Mouse (Mus musculus) erythroblast, embryonic 14.5 days (primary cell): Measurements from ENCODE around the gene Homer3.

ENCODE experiments used
- GATA1 ChIP-seq: IDR thresholded peaks from 2 replicates; pipeline ENCODE4 v1.6.1; 2012; ENCODE audit warnings: low read length, inconsistent platforms, mixed read lengths
- TAL1 ChIP-seq: IDR thresholded peaks from 3 replicates; pipeline ENCODE4 v1.6.1; 2012; ENCODE audit warnings: low read length, inconsistent platforms, mixed read lengths

DNA sequence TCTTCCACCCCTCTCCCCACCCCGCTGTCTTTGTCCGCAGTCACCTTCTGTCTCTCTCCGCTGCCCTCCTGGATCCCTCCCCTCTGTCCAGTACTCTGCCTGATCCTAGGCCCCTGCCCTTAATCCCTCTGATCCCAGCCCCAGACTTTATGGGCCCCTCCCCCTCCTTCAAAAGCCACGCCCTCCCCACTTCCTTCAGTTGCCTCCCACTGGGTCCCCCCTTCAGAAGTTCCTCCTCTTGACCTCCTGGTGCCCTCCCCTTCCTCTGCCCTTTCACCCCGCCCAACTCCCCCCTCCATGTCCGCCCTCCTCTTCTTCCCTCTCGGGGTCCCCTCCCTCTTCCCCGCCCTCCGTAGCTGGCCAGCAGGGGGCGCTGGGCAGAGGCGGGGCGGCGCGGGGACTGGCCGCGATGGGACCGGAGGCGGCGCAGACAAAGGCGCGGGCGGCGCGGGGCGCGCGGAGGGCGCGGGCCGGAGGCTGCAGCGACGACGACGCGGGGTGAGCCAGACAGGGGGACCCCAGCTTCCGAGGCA is at the start of gene Homer3:
- TF ChIP-seq GATA1: no peak
- no peak for TF ChIP-seq TAL1
